Mouse (Mus musculus): ENCODE data around the gene Rsrp1. TPM values are rescaled to one million over a fixed set of nuclear protein-coding genes. Genes with fewer than 3 reads are reported as not detected.

Rsrp1 gene
- 627 and 690 TPM in 2 replicates for polyA plus RNA-seq (2012; rRNA removed)
- polyA plus RNA-seq (2014; fragmentation: Nextera tagmentation; extraction: Ambion mirVana): 416 and 463 TPM in 2 replicates

- WGBS: under 1% methylated on average over 64 of the region's 64 CpGs
- H3K4me1 ChIP-seq (ENCODE audit: control insufficient read depth, insufficient read depth, low read length): peaks cover 15% of the 10 kb centered on the region
- peak within 1 kb of the TSS; percentile 99 for H3K4me3 ChIP-seq (replicated peaks; ENCODE audit: low read length)
- ATAC-seq (ENCODE audit: low FRiP score, low read depth): peak; percentile 94
- H3K27me3 ChIP-seq (ENCODE audit: control insufficient read depth, insufficient read depth, low read length): no peaks in the 10 kb centered on the region
- peaks cover 40% of the 10 kb centered on the region for H3K36me3 ChIP-seq (ENCODE audit: control insufficient read depth, insufficient read depth, low read length)
- H3K4me2 ChIP-seq (replicated peaks; ENCODE audit: low read depth, low read length, severe bottlenecking): peak within 1 kb of the TSS; percentile 97
- peak; percentile 100 for DNase-seq (ENCODE audit: low spot score)
- peak; percentile 100 for TF ChIP-seq POLR2A (IDR thresholded peaks at IDR 0.05; ENCODE audit: borderline replicate concordance, extremely low read depth, insufficient read depth, insufficient read length)
- H3K9ac ChIP-seq (ENCODE audit: low read depth, low read length, severe bottlenecking): peak within 1 kb of the TSS; percentile 93
- no peaks in the 10 kb centered on the region for H3K9me3 ChIP-seq (ENCODE audit: control insufficient read depth, low read length)
- H3K27ac ChIP-seq (replicated peaks; ENCODE audit: low read depth, low read length): peak within 1 kb of the TSS; percentile 88
These were observed at the start of gene Rsrp1 for GRCm38 (mm10) chr4:134923258-134924018. TSS of gene Rsrp1 (plus strand) at chr4:134923592.

GRCm38 (mm10) chr4:134876171-134876570 is 47.2 kb upstream of the Rsrp1 start:
- ATAC-seq (ENCODE audit: low FRiP score, low read depth): no peak
- no peak overlapping the region for H3K27ac ChIP-seq (replicated peaks; ENCODE audit: low read depth, low read length)
- DNase-seq (ENCODE audit: low spot score): no peak
- H3K9ac ChIP-seq (ENCODE audit: low read depth, low read length, severe bottlenecking): no peak overlapping the region
- H3K4me2 ChIP-seq (replicated peaks; ENCODE audit: low read depth, low read length, severe bottlenecking): no peak overlapping the region
- H3K9me3 ChIP-seq (ENCODE audit: control insufficient read depth, low read length): no peaks in the 10 kb centered on the region
- no peaks in the 10 kb centered on the region for H3K27me3 ChIP-seq (ENCODE audit: control insufficient read depth, insufficient read depth, low read length)
- H3K4me1 ChIP-seq (ENCODE audit: control insufficient read depth, insufficient read depth, low read length): no peaks in the 10 kb centered on the region; the same call in 1 of the 2 replicates
- no peak for TF ChIP-seq POLR2A (IDR thresholded peaks at IDR 0.05; ENCODE audit: borderline replicate concordance, extremely low read depth, insufficient read depth, insufficient read length)
- H3K4me3 ChIP-seq (replicated peaks; ENCODE audit: low read length): no peak overlapping the region
- H3K36me3 ChIP-seq (ENCODE audit: control insufficient read depth, insufficient read depth, low read length): no peaks in the 10 kb centered on the region
- 83% methylated on average over 9 of the region's 9 CpGs for WGBS

GRCm38 (mm10) chr4:134879410-134879981 is 43.9 kb upstream of the Rsrp1 start:
- Histone ChIP-seq H3K9me3 (ENCODE audit: control insufficient read depth, low read length) (no peaks in the 10 kb centered on the region), H3K36me3 (ENCODE audit: control insufficient read depth, insufficient read depth, low read length) (no peaks in the 10 kb centered on the region), H3K27me3 (ENCODE audit: control insufficient read depth, insufficient read depth, low read length) (no peaks in the 10 kb centered on the region), H3K4me2 (replicated peaks; ENCODE audit: low read depth, low read length, severe bottlenecking) (peak overlapping the region; percentile 49), H3K27ac (replicated peaks; ENCODE audit: low read depth, low read length) (no peak overlapping the region), H3K4me3 (replicated peaks; ENCODE audit: low read length) (peak overlapping the region; percentile 28), H3K4me1 (ENCODE audit: control insufficient read depth, insufficient read depth, low read length) (no peaks in the 10 kb centered on the region; the same call in 1 of the 2 replicates), H3K9ac (ENCODE audit: low read depth, low read length, severe bottlenecking) (peak overlapping the region; percentile 29; the same call in 1 of the 2 replicates)
- ATAC-seq (ENCODE audit: low FRiP score, low read depth): no peak
- WGBS: 2% methylated on average over 15 of the region's 17 CpGs
- DNase-seq (ENCODE audit: low spot score): peak; percentile 70
- TF ChIP-seq POLR2A (IDR thresholded peaks at IDR 0.05; ENCODE audit: borderline replicate concordance, extremely low read depth, insufficient read depth, insufficient read length): no peak

GRCm38 (mm10) chr4:134880041-134880440 is 43.4 kb upstream of the Rsrp1 start:
- no peak for TF ChIP-seq POLR2A (IDR thresholded peaks at IDR 0.05; ENCODE audit: borderline replicate concordance, extremely low read depth, insufficient read depth, insufficient read length)
- DNase-seq (ENCODE audit: low spot score) (no peak), ATAC-seq (ENCODE audit: low FRiP score, low read depth) (no peak)
- no peak overlapping the region for H3K27ac ChIP-seq (replicated peaks; ENCODE audit: low read depth, low read length)
- 0 out of 2 replicates have a peak overlapping the region, but pooled peaks have one; percentile 29 for H3K9ac ChIP-seq (ENCODE audit: low read depth, low read length, severe bottlenecking)
- H3K4me2 ChIP-seq (replicated peaks; ENCODE audit: low read depth, low read length, severe bottlenecking): peak overlapping the region; percentile 49
- H3K9me3 ChIP-seq (ENCODE audit: control insufficient read depth, low read length): no peaks in the 10 kb centered on the region
- H3K4me1 ChIP-seq (ENCODE audit: control insufficient read depth, insufficient read depth, low read length): no peaks in the 10 kb centered on the region; the same call in 1 of the 2 replicates
- peak overlapping the region; percentile 28 for H3K4me3 ChIP-seq (replicated peaks; ENCODE audit: low read length)
- H3K27me3 ChIP-seq (ENCODE audit: control insufficient read depth, insufficient read depth, low read length): no peaks in the 10 kb centered on the region
- WGBS: 37% methylated on average over 6 of the region's 6 CpGs
- H3K36me3 ChIP-seq (ENCODE audit: control insufficient read depth, insufficient read depth, low read length): no peaks in the 10 kb centered on the region

- H3K36me3 ChIP-seq (ENCODE audit: control insufficient read depth, insufficient read depth, low read length): no peaks in the 10 kb centered on the region
- no peak overlapping the region for H3K4me3 ChIP-seq (replicated peaks; ENCODE audit: low read length)
- no peak overlapping the region for H3K9ac ChIP-seq (ENCODE audit: low read depth, low read length, severe bottlenecking)
- no peak overlapping the region for H3K27ac ChIP-seq (replicated peaks; ENCODE audit: low read depth, low read length)
- no peak overlapping the region for H3K4me2 ChIP-seq (replicated peaks; ENCODE audit: low read depth, low read length, severe bottlenecking)
- no peaks in the 10 kb centered on the region for H3K9me3 ChIP-seq (ENCODE audit: control insufficient read depth, low read length)
- WGBS: 27% methylated on average over 7 of the region's 7 CpGs
- DNase-seq (ENCODE audit: low spot score) (no peak), ATAC-seq (ENCODE audit: low FRiP score, low read depth) (no peak)
- H3K4me1 ChIP-seq (ENCODE audit: control insufficient read depth, insufficient read depth, low read length): no peaks in the 10 kb centered on the region; the same call in 1 of the 2 replicates
- no peaks in the 10 kb centered on the region for H3K27me3 ChIP-seq (ENCODE audit: control insufficient read depth, insufficient read depth, low read length)
- no peak for TF ChIP-seq POLR2A (IDR thresholded peaks at IDR 0.05; ENCODE audit: borderline replicate concordance, extremely low read depth, insufficient read depth, insufficient read length)
These were observed 40.1 kb upstream of the Rsrp1 start for GRCm38 (mm10) chr4:134883266-134883665.

All from limb, embryonic 14.5 days (tissue).